Mouse (Mus musculus) c-Kit-positive CD71-negative TER-119-negative erythroid progenitor cells, embryonic 14.5 days (primary cell): ENCODE results near the gene Acot8.

Experiments used
- DNase-seq: peaks from one replicate; pipeline ENCODE4 v3.0.0-alpha.2; 2013; ENCODE audit warnings: low read depth

Acot8 gene

DNA sequence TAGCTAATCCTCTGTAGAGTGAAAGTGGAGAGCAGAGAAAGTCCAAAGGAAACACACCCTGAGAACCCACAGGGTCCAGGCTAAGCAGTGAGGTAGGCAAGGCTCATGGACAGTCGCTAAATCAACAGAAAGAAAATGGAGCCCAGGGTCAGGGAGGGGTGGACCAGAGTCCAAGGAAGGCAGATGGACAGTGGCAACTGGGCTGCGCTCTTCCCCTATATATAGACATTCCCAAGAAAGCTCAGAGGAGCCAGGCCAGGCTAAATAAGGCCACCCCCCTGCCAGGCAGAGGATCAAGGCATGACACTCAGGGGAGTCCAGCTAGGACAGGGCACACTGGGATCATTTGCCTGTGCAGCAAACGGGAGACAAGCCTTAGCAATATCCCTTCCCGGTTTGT is 22.8 kb downstream of the Acot8 start:
- no peak for DNase-seq

GRCm38 (mm10) chr2:164779481-164780086 is 25.1 kb downstream of the Acot8 start, which contains the start of gene Tnnc2:
Tnnc2 (minus strand) TSS chr2:164779967.
- no peak for DNase-seq

DNA sequence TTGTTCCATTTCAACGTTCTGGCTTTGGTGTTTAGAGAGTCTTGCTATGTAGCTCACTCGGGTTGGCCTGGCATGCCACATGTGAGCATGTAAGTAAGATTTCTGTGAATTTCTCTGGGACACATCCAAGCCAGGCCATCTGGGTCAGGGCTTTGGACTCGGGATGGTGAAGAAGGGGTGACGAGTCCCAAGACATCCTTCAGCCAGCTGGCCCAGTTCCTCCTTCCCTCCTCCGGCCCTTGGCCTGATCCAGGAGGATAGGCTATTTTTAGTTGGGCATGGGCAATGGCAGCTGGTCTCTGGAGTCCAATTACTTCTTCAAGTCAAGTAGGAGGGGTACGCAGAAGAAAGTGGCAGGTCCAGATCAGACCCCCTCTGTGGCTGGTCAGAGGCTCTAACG is 25.9 kb downstream of the Acot8 start:
- no peak for DNase-seq

DNA sequence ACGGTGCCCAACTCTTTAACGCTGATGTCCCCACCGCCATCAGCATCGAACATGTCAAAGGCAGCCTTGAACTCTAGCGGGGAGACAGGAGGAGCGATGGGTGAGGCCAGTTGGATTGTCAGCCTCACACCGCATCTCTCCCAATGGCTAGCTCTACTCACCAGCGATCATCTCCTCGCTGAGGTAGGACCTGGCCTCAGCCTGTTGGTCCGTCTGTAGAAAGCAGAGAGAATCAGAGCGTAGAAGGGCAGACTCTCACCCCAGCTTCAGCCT is 26.7 kb downstream of the Acot8 start:
- DNase-seq: no peak

DNA sequence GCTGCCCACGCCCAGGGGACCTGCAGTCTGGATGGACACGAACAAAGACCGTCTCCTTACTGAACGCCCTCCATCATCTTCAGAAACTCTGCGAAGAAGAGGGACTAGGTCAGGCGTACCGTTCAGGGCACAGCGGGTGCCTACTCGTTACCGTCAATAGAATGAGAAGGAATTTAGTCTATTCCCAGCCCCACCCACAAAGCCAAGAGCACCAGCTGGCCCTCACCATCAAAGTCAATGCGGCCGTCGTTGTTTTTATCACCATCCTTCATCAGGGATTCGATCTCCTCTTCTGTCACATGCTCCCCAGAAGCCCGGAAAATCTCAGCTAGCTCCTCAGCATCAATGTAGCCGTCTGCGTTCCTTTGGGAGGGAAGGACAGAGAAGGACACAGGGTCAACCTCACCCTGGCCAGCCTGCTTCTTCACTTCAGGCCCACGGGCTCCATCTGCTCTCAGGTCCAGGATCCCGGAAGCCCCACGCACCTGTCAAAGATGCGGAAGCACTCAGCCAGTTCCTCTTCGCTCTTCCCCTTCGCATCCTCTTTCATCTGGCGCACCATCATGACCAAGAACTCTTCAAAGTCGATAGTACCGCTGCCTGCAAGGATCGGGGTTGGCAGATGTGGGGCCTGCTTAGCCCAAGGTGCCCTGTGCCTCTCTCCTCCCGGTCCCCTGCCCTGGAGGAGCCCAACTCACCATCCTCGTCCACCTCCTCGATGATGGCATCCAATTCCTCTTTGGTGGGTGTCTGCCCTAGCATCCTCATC is 27.3 kb downstream of the Acot8 start:
- no peak for DNase-seq

GRCm38 (mm10) chr2:164776801-164777200 is 27.9 kb downstream of the Acot8 start:
- DNase-seq: no peak

DNA sequence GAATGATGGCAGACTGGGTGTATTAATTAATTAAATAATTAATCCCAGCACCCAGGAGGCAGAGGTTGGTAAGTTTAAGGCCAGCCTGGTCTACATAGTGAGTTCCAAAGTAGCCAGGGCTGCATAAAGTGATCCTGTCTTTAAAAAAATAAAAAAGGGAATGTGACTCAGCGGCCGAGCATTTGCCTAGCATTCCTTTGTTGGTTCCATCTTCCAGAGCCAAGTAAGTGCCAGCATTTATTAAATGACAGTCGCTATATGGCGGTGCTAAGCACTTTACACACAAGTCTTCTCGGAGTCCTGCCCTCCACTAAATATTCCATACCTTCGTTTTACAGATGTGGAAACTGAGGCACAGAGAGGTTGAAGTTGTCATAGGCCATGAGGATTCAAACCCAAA is 28.6 kb downstream of the Acot8 start:
- no peak for DNase-seq

DNA sequence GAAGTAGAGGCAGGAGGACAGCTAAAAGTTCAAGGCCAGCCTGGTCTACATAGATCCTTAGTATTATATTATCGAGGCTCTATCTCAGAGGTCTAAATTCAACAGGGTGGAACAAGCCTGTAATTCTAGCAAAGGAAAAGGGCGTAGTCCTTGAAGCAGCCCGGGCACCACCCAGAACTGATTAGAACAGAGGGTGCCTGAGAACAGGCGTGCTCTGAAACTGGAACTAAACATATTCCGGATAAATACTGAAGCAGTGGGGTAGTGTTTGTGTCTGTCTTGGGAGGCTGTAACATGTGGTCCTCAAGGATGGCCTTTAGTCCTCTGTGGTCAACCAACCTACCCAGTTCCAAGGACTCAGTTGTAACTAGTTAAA is 30.7 kb downstream of the Acot8 start:
- DNase-seq: no peak

- no peak for DNase-seq
Measured at GRCm38 (mm10) chr2:164773229-164773988, 31.3 kb downstream of the Acot8 start.

DNA sequence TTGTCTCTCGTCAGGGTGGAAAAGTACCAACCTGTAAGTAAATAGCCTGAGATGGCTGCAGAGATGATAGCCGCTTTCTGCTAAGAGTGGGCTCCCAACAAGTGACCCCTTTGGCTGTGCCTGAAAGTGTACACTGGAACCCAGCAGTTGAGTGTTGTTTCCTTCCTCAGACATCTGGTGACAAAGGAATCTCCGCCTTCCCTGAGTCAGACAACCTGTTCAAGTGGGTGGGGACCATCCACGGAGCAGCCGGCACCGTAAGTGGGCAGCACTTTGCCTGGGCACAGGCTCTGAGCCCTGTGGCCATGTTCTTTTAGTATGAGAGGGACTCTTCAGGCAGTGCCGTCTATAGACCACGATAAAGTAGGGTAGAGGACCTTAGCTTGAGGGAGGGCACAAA is 33.6 kb downstream of the Acot8 start:
- DNase-seq: no peak

DNA sequence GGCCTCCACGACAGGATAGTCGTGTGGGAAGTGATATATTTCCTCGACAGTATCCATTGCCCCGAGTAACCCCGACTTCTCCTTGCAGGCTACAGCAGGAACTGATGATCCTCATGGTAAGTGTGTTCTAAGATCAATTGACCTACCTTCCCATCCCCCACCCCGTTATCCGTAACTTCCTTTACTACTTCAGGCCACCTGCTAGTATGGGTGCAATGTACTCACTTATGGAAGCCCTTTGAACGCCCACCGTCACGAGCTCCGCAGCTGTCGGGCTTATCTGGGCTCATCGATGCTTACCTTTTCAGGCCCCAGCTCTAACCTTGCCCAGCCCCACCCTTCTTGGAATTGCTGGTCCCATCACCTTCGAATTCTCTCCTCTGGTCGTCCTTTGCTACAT is 34.4 kb downstream of the Acot8 start:
- DNase-seq: no peak

GRCm38 (mm10) chr2:164769258-164770037 is 35.2 kb downstream of the Acot8 start, which contains the start of gene Ube2c:
Ube2c (plus strand) TSS chr2:164769898.
- peak; percentile 97 for DNase-seq

GRCm38 (mm10) chr2:164767812-164768540 is 36.7 kb downstream of the Acot8 start:
- no peak for DNase-seq

DNA sequence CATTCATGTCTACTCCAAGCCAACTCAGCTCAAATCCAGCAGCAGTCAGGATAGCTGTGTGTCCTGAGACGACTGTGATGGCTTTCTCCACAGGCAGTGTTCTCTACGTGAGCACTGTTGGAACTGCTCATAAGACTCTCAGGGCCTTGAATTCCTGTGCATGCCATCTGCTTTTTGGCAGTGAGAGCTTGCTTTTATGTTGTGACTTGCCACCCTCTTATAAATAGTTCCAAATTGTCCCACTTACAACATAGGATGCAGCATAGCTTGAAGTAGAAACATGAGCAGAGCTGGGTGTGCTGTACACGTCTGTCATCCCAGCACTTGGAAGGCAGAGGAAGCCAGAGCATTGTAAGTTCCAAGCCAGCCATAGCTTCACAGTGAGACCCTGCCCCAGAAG is 38.8 kb downstream of the Acot8 start:
- no peak for DNase-seq

- no peak for DNase-seq
Measured at GRCm38 (mm10) chr2:164762593-164762992, 42.1 kb downstream of the Acot8 start.

DNA sequence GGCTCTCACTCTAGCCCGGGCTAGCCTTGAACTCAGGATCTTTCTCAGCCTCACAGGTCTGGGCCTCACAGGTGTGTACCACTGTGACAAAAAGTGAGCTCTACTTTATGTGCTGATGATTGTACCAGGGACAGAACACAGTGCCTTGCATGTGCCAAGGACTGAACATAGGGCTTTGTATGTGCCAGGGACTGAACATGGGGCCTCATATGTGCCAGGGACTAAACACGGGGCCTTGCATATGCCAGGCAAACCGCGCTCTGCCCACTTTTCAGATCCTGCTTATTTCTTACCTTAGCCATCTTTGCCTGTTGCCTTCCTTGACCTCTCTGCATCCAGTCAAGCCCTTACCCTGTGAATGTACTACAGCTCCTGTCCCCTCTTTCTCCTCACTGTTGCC is 42.7 kb downstream of the Acot8 start:
- DNase-seq: no peak

- DNase-seq: no peak
Measured at GRCm38 (mm10) chr2:164761502-164761901, 43.2 kb downstream of the Acot8 start.

DNA sequence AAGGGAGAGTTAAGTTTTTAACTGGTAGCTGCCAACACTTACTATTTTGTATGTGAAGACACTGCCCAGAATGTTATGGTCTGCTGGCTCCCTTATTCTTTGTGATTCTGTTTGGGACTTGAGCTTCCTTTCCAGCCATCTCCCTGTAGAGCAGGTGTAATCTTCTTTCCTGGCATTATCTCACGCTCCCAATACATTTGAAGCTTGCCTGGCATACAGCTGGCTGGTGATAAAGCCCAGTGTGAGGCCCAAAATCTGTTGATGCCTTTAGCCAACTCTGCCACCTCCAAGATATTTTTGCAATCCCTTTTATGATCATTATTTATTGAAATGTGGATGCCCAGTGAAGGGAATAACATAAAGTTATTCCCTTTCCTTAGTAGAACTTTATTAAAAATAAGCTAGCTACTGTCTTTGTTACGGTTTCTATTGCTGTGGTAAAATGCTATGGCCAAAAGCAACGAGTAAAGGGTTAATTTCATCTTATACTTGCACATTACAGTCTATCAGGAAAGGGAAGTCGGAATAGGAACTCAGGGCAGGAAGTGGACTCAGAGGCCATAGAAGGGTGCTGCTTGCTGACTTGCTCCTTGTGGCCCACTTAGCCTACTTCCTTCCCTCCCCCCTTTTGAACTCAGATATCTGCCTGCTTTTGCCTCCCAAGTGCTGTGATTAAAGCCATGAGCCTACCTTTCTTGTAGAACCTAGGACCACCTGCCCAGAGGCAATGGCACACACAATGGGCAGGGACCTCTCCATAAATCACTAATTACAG is 44.4 kb downstream of the Acot8 start:
- DNase-seq: no peak

DNA sequence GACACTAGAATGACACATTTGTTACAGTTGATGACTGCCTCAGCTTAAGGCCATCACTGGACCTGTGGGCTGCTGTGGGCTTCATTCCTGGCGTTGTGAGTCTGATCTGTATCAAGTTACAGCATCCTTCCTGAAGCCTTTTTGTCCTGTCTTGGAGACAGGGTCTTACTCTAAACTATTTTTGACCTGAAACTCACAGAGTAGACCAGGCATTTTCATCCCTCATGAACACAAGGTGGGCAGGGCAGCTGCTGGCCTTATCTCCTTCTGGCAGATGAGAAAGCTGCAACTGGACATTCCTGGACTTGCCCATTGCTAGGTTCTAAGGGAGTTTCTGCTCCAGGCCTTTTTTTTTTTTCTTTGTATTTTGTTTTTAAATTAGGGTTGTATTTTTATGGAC is 46.0 kb downstream of the Acot8 start:
- DNase-seq: no peak

GRCm38 (mm10) chr2:164757841-164758240 is 46.8 kb downstream of the Acot8 start:
- no peak for DNase-seq

GRCm38 (mm10) chr2:164754800-164755199 is 49.9 kb downstream of the Acot8 start:
- DNase-seq: no peak
